Mouse (Mus musculus) ES-E14 (cell line): ENCODE measurements around the gene Bcl6.

Experiments used
- CHD2 ChIP-seq: IDR thresholded peaks from 2 replicates; pipeline ENCODE4 v1.6.1; 2014; ENCODE audit warnings: mild to moderate bottlenecking, low read depth, low read length, inconsistent platforms
- MAFK ChIP-seq: IDR thresholded peaks from 2 replicates; pipeline ENCODE4 v1.6.1; 2014; ENCODE audit warnings: mild to moderate bottlenecking, low read depth, low read length, inconsistent platforms; ENCODE audit not compliant: insufficient read depth
- ZC3H11A ChIP-seq: IDR thresholded peaks from 2 replicates; pipeline ENCODE4 v1.6.1; 2012; ENCODE audit warnings: low read depth, mild to moderate bottlenecking, inconsistent platforms, low read length, borderline replicate concordance
- ZNF384 ChIP-seq: IDR thresholded peaks from 2 replicates; pipeline ENCODE4 v1.6.1; 2012; ENCODE audit warnings: low read depth, low read length, inconsistent platforms

DNA sequence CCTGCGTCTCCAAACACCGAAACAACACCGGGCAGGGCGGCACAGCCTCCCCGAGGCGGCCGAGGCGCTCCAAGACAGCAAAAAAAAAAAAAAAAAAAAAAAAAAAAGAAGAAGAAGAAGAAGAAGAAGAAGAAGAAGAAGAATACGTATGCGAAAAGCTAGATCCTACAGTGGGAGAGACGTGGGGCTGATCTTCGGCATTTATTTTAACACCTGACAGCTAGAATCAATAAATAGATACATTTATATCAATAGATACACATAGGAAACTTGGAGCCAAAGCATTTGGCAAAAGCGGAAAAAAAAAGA, 541 bp downstream of the Bcl6 start:
- TF ChIP-seq MAFK (no peak), ZC3H11A (no peak), CHD2 (no peak), ZNF384 (peak; percentile 73)
